Mouse (Mus musculus) hindbrain, embryonic 11.5 days (tissue): ENCODE data around the gene Cacnb4. TPM values are rescaled to one million over a fixed set of nuclear protein-coding genes. Genes with fewer than 3 reads are reported as not detected.

Source experiments
- ATAC-seq: fragments of 200-750 bp; cut with Nextera tagmentation; 2 replicates; pipeline ENCODE4 v1.8.0; 2017; ENCODE audit warnings: mild to moderate bottlenecking, moderate TSS enrichment, moderate library complexity; ENCODE audit not compliant: low FRiP score
- DNase-seq: peaks from one replicate; pipeline ENCODE4 v3.0.0-alpha.2; 2015; ENCODE audit warnings: low spot score
- H3K27ac ChIP-seq: fragments of 300-500 bp; sonication (generic); 2 replicates; pipeline ENCODE4 v1.5.1; 2014; ENCODE audit warnings: mild to moderate bottlenecking, low read depth, low read length
- H3K27me3 ChIP-seq: fragments of 300-500 bp; sonication (generic); 2 replicates; pipeline ENCODE4 v1.6.1; 2014; ENCODE audit warnings: mild to moderate bottlenecking, low read length, moderate library complexity, mixed read lengths; ENCODE audit not compliant: control insufficient read depth, insufficient read depth
- H3K36me3 ChIP-seq: fragments of 300-500 bp; sonication (generic); 2 replicates; pipeline ENCODE4 v1.6.1; 2014; ENCODE audit warnings: mild to moderate bottlenecking, low read length, moderate library complexity, mixed read lengths; ENCODE audit not compliant: control insufficient read depth, insufficient read depth
- H3K4me1 ChIP-seq: fragments of 300-500 bp; sonication (generic); replicated peaks from 2 replicates; pipeline ENCODE4 v1.6.1; 2014; ENCODE audit warnings: low read length, mixed read lengths; ENCODE audit not compliant: control insufficient read depth, insufficient read depth
- H3K4me2 ChIP-seq: fragments of 300-500 bp; sonication (generic); replicated peaks from 2 replicates; pipeline ENCODE4 v1.6.1; 2014; ENCODE audit warnings: mild to moderate bottlenecking, low read depth, low read length
- H3K4me3 ChIP-seq: fragments of 300-500 bp; sonication (generic); 2 replicates; pipeline ENCODE4 v1.5.1; 2014; ENCODE audit warnings: low read depth, low read length
- H3K9ac ChIP-seq: fragments of 300-500 bp; sonication (generic); 2 replicates; pipeline ENCODE4 v1.6.1; 2014; ENCODE audit warnings: low read depth, low read length
- H3K9me3 ChIP-seq: fragments of 300-500 bp; sonication (generic); 2 replicates; pipeline ENCODE4 v1.6.1; 2016; ENCODE audit warnings: low read length; ENCODE audit not compliant: control insufficient read depth
- WGBS: fragments of 180-500 bp; shearing (Covaris S2); extraction: QIAGEN DNeasy Blood & Tissue Kit; methylation state at CpG from one replicate; pipeline ENCODE4 v1.1.7; 2014; 5-methylcytosine and 5-hydroxymethylcytosine counted together
- polyA plus RNA-seq: library from polyadenylated mRNA; unstranded; fragments of >200 nt; fragmentation: Nextera tagmentation; extraction: Ambion mirVana; gene quantifications from 2 replicates; pipeline ENCODE4 v1.2.1, GENCODE M21; 2014

The Cacnb4 gene
- polyA plus RNA-seq, 1 experiment from 2014 or later: 4.9 TPM

DNA sequence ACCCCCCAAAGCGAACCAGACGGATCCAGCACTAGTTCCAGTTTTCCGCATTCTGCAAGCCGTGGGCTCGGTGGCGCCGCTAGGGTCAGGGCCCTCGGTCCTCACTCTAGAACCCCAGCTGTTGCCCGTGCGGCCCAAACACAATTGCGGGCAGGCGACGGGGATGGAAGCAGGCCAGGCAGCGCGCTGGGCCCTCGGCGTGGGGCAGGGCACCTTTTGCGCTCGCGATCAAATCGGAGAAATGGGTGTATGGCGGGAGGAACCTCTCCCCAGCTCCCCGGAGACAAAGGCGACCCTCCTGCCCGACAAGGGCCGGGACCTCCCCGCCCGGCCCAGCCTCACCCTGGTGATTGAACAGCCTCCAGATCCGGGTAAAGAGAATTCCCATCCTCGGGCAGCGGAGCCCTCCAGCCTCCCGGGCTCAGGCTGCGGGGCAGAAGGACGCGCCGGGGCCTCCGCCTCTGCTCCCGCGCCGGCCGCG lies 252.3 kb downstream of the Cacnb4 start:
- WGBS: under 1% methylated on average over 33 of the region's 42 CpGs
- Histone ChIP-seq H3K4me1 (no peaks in the 10 kb centered on the region), H3K9ac (peak overlapping the region; percentile 80), H3K4me2 (peak overlapping the region; percentile 52), H3K27me3 (no peaks in the 10 kb centered on the region), H3K27ac (peak overlapping the region; percentile 78), H3K4me3 (peak overlapping the region; percentile 68), H3K9me3 (no peaks in the 10 kb centered on the region), H3K36me3 (no peaks in the 10 kb centered on the region)
- peak; percentile 92 for ATAC-seq
- peak; percentile 68 for DNase-seq

DNA sequence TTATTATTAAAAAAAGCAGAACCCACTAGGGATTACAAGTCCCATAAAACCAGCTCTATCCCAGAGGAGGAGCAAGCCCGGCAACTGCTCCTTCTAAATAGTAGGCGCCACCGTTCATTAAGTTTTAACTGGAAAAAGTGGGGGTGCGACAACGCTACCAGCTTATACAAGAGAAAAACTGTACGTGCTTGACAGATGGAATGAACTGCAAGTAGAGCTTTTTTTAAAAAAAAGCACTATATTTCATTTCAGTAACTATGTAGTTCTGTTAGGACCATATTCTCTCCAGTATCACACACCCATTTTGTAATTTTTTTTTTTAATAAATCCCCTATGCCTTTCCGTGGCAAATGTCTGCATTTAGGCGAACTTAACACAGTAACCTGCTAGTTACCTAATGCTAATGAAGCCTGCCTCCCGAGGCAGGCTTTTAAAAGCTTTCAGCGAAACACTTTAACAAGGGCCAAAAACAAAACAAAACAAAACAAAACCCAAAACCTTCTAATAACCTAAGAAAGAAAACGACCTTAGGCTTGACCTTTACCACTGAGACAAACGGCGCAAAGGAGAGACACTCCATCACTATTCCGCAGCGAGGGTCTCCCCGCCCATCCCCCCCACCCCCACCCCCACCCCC lies 252.9 kb downstream of the Cacnb4 start:
- DNase-seq (peak; percentile 39), ATAC-seq (no peak)
- H3K27me3 ChIP-seq: no peaks in the 10 kb centered on the region
- H3K4me1 ChIP-seq: no peaks in the 10 kb centered on the region
- H3K4me2 ChIP-seq: peak overlapping the region; percentile 52
- H3K9me3 ChIP-seq: no peaks in the 10 kb centered on the region
- peak overlapping the region; percentile 68 for H3K4me3 ChIP-seq
- peak overlapping the region; percentile 80 for H3K9ac ChIP-seq
- no peak overlapping the region for H3K27ac ChIP-seq
- 4% methylated on average over 16 of the region's 16 CpGs for WGBS
- H3K36me3 ChIP-seq: no peaks in the 10 kb centered on the region

DNA sequence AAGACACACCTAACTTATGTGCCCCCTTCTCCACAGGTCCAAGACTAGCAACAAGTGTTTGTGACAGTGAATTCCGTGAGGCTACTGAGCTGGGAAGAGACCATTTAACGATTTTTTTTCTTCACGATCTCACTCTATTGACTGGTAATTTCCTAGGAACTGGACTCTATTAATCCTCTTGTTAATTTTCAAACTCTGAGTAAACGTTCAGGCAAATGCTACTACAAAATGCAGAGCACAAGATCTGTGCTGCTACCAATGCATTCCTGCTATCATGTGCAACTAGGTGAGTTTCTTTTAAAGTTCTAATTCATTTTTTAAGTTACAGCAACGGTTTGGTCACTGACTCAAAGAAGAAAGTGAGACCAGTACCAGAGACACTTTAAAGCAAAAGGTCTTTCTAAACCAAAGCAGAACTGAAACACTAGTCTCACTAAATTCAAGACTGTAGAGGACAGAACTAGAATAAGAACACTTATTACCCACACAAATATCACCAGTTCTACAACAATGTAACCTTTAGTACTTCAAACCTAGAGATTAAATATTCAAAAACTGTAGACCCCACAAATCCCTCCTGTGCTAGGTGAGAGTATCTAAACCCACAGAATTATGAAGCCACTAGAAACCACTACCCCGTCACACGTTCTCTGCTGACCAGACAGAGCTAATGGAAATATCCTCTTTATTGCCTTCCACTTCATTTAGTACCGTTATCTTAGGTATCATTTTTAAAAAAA lies 253.6 kb downstream of the Cacnb4 start:
- no peaks in the 10 kb centered on the region for H3K27me3 ChIP-seq
- no peaks in the 10 kb centered on the region for H3K9me3 ChIP-seq
- no peaks in the 10 kb centered on the region for H3K4me1 ChIP-seq
- ATAC-seq (no peak), DNase-seq (no peak)
- H3K4me3 ChIP-seq: peak overlapping the region; percentile 68
- no peak overlapping the region for H3K27ac ChIP-seq
- WGBS: 65% methylated on average over 8 of the region's 8 CpGs
- H3K4me2 ChIP-seq: peak overlapping the region; percentile 52
- H3K36me3 ChIP-seq: no peaks in the 10 kb centered on the region
- H3K9ac ChIP-seq: no peak overlapping the region

DNA sequence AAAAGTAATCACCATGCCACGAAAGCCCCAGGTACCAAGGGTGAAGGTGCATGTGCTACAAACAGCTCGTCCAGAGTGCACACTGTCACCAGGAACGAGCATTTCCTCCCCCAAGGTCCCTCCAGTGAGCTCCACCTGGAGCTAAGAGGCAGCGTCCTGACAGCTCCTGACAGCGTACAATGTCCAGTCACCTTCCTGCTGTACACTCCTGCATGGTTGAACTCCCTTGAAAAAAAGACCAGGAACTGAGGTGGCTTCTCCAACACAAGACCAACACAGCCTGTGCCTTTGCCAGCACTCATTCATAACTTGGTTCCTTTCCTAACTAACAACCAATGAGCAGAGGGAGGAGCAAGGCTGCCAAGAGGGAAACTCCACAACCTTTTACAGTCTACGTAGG lies 255.4 kb downstream of the Cacnb4 start:
- no peak overlapping the region for H3K4me3 ChIP-seq
- no peak overlapping the region for H3K9ac ChIP-seq
- no peak overlapping the region for H3K27ac ChIP-seq
- no peak overlapping the region for H3K4me2 ChIP-seq
- DNase-seq (no peak), ATAC-seq (no peak)
- H3K27me3 ChIP-seq: no peaks in the 10 kb centered on the region
- no peaks in the 10 kb centered on the region; the same call in 1 of the 2 replicates for H3K36me3 ChIP-seq
- H3K4me1 ChIP-seq: no peaks in the 10 kb centered on the region
- H3K9me3 ChIP-seq: no peaks in the 10 kb centered on the region
- 72% methylated on average over 6 of the region's 6 CpGs for WGBS

DNA sequence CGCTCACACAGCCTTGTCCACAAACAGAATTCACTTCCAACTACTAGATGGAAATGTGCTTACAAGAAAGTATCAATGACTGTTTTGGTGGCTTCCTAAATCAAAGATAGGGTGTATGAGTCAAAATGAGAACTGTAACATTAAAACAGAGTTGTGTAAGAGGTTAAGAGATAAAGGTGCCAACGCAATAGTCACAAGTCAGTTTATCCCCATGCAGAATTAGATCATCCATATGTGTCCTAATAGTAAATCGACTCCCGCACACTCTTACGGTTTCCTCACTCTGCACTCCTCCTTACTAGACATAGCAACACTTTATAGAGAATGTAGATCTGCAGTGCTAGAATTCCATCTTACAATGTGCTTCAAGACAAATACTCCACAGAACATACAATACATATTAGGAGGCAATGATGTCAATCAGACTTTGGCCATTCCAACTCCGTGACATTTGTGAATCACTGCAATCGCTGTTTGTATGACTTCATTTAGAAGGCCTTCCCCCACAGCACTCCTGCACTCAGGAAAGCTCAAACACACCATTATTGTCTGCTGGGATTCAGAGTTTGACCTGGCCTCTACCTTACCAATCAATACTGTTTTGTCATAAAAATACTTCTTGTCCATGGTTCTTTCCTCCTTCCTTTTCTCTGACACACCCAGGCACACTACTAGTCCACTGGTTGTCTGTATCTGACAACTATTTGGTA lies 256.5 kb downstream of the Cacnb4 start:
- no peak overlapping the region for H3K4me3 ChIP-seq
- H3K9me3 ChIP-seq: no peaks in the 10 kb centered on the region
- whole genome bisulfite sequencing: 94% methylated on average over 7 of the region's 7 CpGs
- ATAC-seq (no peak), DNase-seq (no peak)
- H3K9ac ChIP-seq: no peak overlapping the region
- H3K36me3 ChIP-seq: peaks cover 6% of the 10 kb centered on the region; the same call in 1 of the 2 replicates
- H3K27me3 ChIP-seq: no peaks in the 10 kb centered on the region
- no peaks in the 10 kb centered on the region for H3K4me1 ChIP-seq
- no peak overlapping the region for H3K27ac ChIP-seq
- no peak overlapping the region for H3K4me2 ChIP-seq

DNA sequence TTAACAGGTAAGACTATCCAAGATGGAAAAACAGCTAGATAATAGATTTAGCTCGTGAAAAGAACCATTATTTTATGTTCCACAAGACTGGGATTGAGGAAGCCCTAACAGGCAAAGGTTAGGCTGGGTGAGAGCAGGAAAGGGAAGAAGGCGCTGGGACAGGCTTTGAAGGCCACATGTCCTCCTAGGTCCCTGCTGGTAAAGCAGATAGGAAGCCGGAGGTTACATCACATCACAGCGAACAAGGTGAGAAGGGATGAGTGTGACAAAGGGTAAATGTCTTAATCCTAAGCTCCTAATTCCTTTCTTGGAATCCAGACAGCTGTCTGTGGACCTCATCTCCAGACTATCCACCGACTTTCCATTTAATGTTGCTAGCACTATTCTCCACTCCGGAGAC lies 257.3 kb downstream of the Cacnb4 start:
- Histone ChIP-seq H3K4me1 (no peaks in the 10 kb centered on the region), H3K36me3 (peaks cover 6% of the 10 kb centered on the region; the same call in 1 of the 2 replicates), H3K9me3 (no peaks in the 10 kb centered on the region), H3K27ac (no peak overlapping the region), H3K9ac (no peak overlapping the region), H3K4me3 (no peak overlapping the region), H3K27me3 (no peaks in the 10 kb centered on the region), H3K4me2 (no peak overlapping the region)
- DNase-seq: no peak
- ATAC-seq: no peak
- WGBS: 83% methylated on average over 6 of the region's 6 CpGs

DNA sequence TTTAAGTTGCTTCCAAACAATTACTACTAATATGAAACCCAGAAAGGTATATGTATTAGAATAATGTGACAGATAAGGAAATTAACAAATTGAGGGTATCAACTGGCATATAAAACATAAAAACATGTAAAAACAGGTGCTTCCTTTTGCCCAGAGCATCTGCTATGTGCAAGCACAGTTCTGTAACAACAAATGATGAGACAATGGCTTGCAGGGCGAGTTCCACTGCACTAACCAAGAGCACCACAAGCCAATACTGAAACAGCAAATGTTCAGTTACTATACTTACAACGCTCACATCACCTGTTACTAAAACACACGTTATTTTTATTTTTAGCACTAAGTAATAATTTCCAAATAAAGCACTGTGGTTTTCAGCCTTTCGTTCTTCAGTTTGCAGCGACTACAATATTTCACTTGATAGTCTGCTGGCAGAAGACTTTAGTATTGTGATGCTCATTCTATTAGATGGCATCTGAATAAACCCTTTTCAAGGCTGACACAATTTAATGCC lies 264.1 kb downstream of the Cacnb4 start:
- no peak overlapping the region for H3K4me3 ChIP-seq
- 98% methylated on average over 5 of the region's 5 CpGs for WGBS
- no peaks in the 10 kb centered on the region for H3K27me3 ChIP-seq
- no peak overlapping the region for H3K9ac ChIP-seq
- H3K36me3 ChIP-seq: peaks cover 41% of the 10 kb centered on the region
- ATAC-seq: no peak
- peaks cover 22% of the 10 kb centered on the region for H3K9me3 ChIP-seq
- no peak overlapping the region for H3K27ac ChIP-seq
- H3K4me2 ChIP-seq: no peak overlapping the region
- no peaks in the 10 kb centered on the region for H3K4me1 ChIP-seq
- no peak for DNase-seq

DNA sequence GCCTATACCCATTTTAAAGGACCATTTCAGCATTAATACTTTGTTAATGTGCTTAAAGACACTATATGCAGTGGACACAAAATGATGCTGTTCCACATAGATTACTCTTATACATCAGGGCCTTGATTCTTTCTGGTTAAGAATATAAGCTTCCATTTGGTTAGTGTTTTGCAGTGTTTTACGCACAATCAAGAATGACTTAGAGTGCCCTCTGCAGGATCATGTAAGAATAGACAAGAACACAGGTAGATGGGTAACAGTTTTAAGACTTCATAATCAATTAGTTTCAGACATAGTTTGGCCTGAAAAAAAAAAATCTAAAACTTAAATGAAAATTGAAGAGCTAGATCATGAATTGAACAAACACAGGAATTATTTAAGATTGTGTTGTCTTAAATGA lies 270.2 kb downstream of the Cacnb4 start:
- no peak overlapping the region for H3K27ac ChIP-seq
- H3K36me3 ChIP-seq: peaks cover 27% of the 10 kb centered on the region
- no peak overlapping the region for H3K4me2 ChIP-seq
- DNase-seq: no peak
- H3K4me1 ChIP-seq: no peaks in the 10 kb centered on the region
- WGBS: 89% methylated on average over 1 of the region's 1 CpGs
- H3K9ac ChIP-seq: no peak overlapping the region
- H3K4me3 ChIP-seq: no peak overlapping the region
- H3K27me3 ChIP-seq: no peaks in the 10 kb centered on the region
- H3K9me3 ChIP-seq: peaks cover 18% of the 10 kb centered on the region
- ATAC-seq: no peak
